Mouse (Mus musculus): ENCODE measurements around the gene Olfr1162. TPM values are rescaled to one million over a fixed set of nuclear protein-coding genes. Genes with fewer than 3 reads are reported as not detected.
"Not testable (repeated sequence)": the region's sequence is repeated elsewhere in the genome, so short reads cannot be mapped to it uniquely, and the experiment has no call there.

Gene Olfr1162
- not detected in 2 replicates for polyA plus RNA-seq (2015; fragmentation: Nextera tagmentation; extraction: Ambion mirVana)

DNA sequence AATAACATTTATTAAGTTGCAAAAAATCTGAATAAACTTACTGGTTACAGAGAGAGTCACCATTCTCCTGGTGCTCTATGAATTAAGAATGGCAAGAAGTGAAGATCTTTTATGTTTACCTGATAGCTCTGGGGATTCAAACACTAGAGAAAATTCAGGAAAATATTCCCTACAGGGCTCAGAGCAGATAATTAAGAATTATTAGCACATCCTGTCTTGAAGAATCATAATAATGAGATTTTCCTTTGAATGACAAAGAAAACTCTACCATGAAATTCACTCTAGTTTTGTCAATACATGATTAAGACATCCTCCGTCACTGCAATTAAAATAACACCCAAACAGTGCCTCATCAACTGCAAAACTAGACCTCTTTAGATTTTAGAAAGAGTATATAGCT, at the start of gene Olfr1162:
Gene Olfr1162 (minus strand): TSS at position 101 of the 400 bp plus-strand sequence.
- no peak for ATAC-seq (ENCODE audit: low read depth)
- 56% methylated on average over 1 of the region's 1 CpGs for WGBS (ENCODE audit: insufficient replicate concordance)
- no peaks in the 10 kb centered on the region for H3K27me3 ChIP-seq (ENCODE audit: control insufficient read depth, insufficient read depth, low read depth, low read length)
- H3K4me1 ChIP-seq (ENCODE audit: control insufficient read depth, low read depth, low read length): no peaks in the 10 kb centered on the region
- H3K9me3 ChIP-seq (replicated peaks; ENCODE audit: control insufficient read depth, low read length): no peaks in the 10 kb centered on the region
- H3K4me3 ChIP-seq (ENCODE audit: low read depth, low read length): no peak within 1 kb of the TSS
- H3K36me3 ChIP-seq (ENCODE audit: control insufficient read depth, insufficient read depth): no peaks in the 10 kb centered on the region
- H3K4me2 ChIP-seq (ENCODE audit: low read depth, low read length): no peak within 1 kb of the TSS
- no peak within 1 kb of the TSS for H3K9ac ChIP-seq (ENCODE audit: low read depth, low read length)
- no peak within 1 kb of the TSS for H3K27ac ChIP-seq (ENCODE audit: low read length)

DNA sequence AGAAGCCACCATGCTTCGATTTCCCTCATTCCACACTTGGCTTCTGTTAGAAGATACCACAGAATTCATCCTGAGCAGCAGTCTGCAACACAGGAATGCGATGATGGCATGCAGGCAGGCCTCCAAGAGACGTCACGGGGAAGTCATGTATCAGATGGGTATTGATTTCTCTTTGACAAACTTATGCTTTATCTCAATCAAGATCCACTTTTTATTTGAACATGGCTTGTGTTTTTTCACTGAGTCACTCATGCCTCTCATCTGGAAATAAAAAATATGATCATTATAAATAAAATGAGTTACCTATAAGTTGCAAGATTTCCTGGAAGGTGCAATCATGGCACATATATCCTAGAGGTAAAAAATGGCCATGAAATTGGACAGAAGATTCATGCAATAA, 42.9 kb upstream of the Olfr1162 start, which contains the start of gene Olfr1164:
Gene Olfr1164 (minus strand): TSS at position 101 of the 400 bp plus-strand sequence.
- ATAC-seq (ENCODE audit: low read depth): no peak
- Histone ChIP-seq H3K27ac (ENCODE audit: low read length) (no peak within 1 kb of the TSS), H3K36me3 (ENCODE audit: control insufficient read depth, insufficient read depth) (no peaks in the 10 kb centered on the region), H3K9me3 (replicated peaks; ENCODE audit: control insufficient read depth, low read length) (no peaks in the 10 kb centered on the region), H3K27me3 (ENCODE audit: control insufficient read depth, insufficient read depth, low read depth, low read length) (no peaks in the 10 kb centered on the region), H3K9ac (ENCODE audit: low read depth, low read length) (no peak within 1 kb of the TSS), H3K4me1 (ENCODE audit: control insufficient read depth, low read depth, low read length) (no peaks in the 10 kb centered on the region), H3K4me2 (ENCODE audit: low read depth, low read length) (no peak within 1 kb of the TSS), H3K4me3 (ENCODE audit: low read depth, low read length) (no peak within 1 kb of the TSS)
- WGBS (ENCODE audit: insufficient replicate concordance): 49% methylated on average over 4 of the region's 4 CpGs

GRCm38 (mm10) chr2:88071730-88072129, 20.8 kb upstream of the Olfr1162 start, which contains the start of gene Olfr1163:
Gene Olfr1163, minus strand, starts transcription at chr2:88071830.
- Histone ChIP-seq H3K27me3 (ENCODE audit: control insufficient read depth, insufficient read depth, low read depth, low read length) (no peaks in the 10 kb centered on the region), H3K27ac (ENCODE audit: low read length) (no peak within 1 kb of the TSS), H3K4me2 (ENCODE audit: low read depth, low read length) (no peak within 1 kb of the TSS), H3K9me3 (replicated peaks; ENCODE audit: control insufficient read depth, low read length) (no peaks in the 10 kb centered on the region), H3K36me3 (ENCODE audit: control insufficient read depth, insufficient read depth) (no peaks in the 10 kb centered on the region), H3K4me3 (ENCODE audit: low read depth, low read length) (no peak within 1 kb of the TSS), H3K9ac (ENCODE audit: low read depth, low read length) (no peak within 1 kb of the TSS), H3K4me1 (ENCODE audit: control insufficient read depth, low read depth, low read length) (no peaks in the 10 kb centered on the region)
- ATAC-seq (ENCODE audit: low read depth): no peak

GRCm38 (mm10) chr2:88063587-88063986, 12.7 kb upstream of the Olfr1162 start:
- H3K9ac ChIP-seq (ENCODE audit: low read depth, low read length): no peak overlapping the region
- no peak for ATAC-seq (ENCODE audit: low read depth)
- no peak overlapping the region for H3K4me2 ChIP-seq (ENCODE audit: low read depth, low read length)
- no peak overlapping the region for H3K4me3 ChIP-seq (ENCODE audit: low read depth, low read length)
- H3K27ac ChIP-seq (ENCODE audit: low read length): no peak overlapping the region
- 54% methylated on average over 2 of the region's 2 CpGs for WGBS (ENCODE audit: insufficient replicate concordance)
- H3K9me3 ChIP-seq (replicated peaks; ENCODE audit: control insufficient read depth, low read length): no peaks in the 10 kb centered on the region
- H3K27me3 ChIP-seq (ENCODE audit: control insufficient read depth, insufficient read depth, low read depth, low read length): no peaks in the 10 kb centered on the region
- no peaks in the 10 kb centered on the region for H3K36me3 ChIP-seq (ENCODE audit: control insufficient read depth, insufficient read depth)
- no peaks in the 10 kb centered on the region for H3K4me1 ChIP-seq (ENCODE audit: control insufficient read depth, low read depth, low read length)

GRCm38 (mm10) chr2:88037599-88037998, 13.3 kb downstream of the Olfr1162 start, which contains the start of gene Olfr73:
Gene Olfr73, minus strand, starts transcription at chr2:88037699.
- Histone ChIP-seq H3K9ac (ENCODE audit: low read depth, low read length) (no peak within 1 kb of the TSS), H3K27me3 (ENCODE audit: control insufficient read depth, insufficient read depth, low read depth, low read length) (no peaks in the 10 kb centered on the region), H3K4me1 (ENCODE audit: control insufficient read depth, low read depth, low read length) (no peaks in the 10 kb centered on the region), H3K9me3 (replicated peaks; ENCODE audit: control insufficient read depth, low read length) (no peaks in the 10 kb centered on the region), H3K4me3 (ENCODE audit: low read depth, low read length) (no peak within 1 kb of the TSS), H3K27ac (ENCODE audit: low read length) (no peak within 1 kb of the TSS), H3K36me3 (ENCODE audit: control insufficient read depth, insufficient read depth) (no peaks in the 10 kb centered on the region), H3K4me2 (ENCODE audit: low read depth, low read length) (no peak within 1 kb of the TSS)
- ATAC-seq (ENCODE audit: low read depth): no peak

DNA sequence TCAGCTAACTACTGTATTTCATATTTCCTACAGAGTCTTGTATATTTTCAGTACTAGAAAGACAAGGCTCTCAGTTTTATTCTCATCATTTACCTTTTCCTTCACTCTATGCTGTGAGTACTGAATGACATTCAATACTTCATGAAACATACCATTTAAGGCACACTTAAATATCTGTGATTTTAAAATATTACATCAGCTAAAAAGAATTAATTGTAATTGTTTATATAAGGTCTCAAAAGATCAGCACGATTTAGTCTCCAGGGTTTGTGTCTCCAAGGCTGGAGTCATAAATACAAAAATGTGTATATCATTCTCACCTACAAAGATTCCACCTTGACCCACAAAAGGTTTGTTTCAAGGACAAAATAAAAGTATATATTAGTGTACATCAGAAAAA, 28.5 kb downstream of the Olfr1162 start, which contains the start of gene Olfr1161:
Gene Olfr1161 (plus strand): TSS at position 301 of the 400 bp plus-strand sequence.
- not testable (repeated sequence) for H3K4me1 ChIP-seq (ENCODE audit: control insufficient read depth, low read depth, low read length); H3K27me3 ChIP-seq (ENCODE audit: control insufficient read depth, insufficient read depth, low read depth, low read length); H3K9ac ChIP-seq (ENCODE audit: low read depth, low read length); ATAC-seq (ENCODE audit: low read depth); H3K27ac ChIP-seq (ENCODE audit: low read length); H3K4me2 ChIP-seq (ENCODE audit: low read depth, low read length); H3K4me3 ChIP-seq (ENCODE audit: low read depth, low read length); H3K36me3 ChIP-seq (ENCODE audit: control insufficient read depth, insufficient read depth); H3K9me3 ChIP-seq (replicated peaks; ENCODE audit: control insufficient read depth, low read length)
- whole genome bisulfite sequencing (ENCODE audit: insufficient replicate concordance): 57% methylated on average over 1 of the region's 1 CpGs

DNA sequence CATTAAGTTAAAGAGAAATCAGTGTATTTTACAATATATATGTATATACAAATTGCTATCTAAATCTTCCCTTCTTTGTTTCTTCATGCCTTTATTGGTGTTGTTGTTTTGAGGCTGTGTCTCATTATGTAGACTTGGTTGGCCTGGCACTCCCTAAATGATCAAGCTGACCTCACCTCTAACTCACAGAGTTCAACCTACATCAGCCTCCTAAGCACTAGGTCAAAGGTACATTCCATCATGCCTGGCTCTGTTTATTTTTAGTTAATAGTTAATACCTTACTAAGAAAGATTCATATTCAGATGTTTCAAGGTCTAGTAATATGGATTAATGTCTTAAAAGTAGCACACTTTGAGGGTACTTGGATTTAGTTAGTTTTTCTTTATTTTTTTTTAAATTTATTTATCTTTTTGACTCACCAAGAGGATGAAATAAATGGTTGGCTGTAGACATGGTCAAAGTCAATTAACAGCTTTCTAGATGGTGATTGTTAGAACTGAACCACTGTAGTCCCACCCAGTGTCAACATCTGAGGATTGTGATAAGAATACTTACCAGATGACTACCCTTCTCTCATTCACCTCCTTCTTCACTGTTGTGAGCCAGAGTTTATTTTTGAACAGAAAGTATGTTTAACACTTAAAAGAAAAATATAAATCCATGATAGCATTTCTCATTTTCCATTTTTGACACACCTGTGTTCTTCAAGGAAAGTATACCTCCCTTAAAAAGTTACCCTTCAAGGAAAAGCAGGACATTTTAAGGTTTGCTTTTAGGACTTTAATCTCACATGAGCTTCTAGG, 43.2 kb downstream of the Olfr1162 start, which contains the start of gene Olfr1160:
Gene Olfr1160 (minus strand): TSS at position 754 of the 804 bp plus-strand sequence.
- no peaks in the 10 kb centered on the region for H3K4me1 ChIP-seq (ENCODE audit: control insufficient read depth, low read depth, low read length)
- H3K9ac ChIP-seq (ENCODE audit: low read depth, low read length): no peak within 1 kb of the TSS
- no peaks in the 10 kb centered on the region for H3K27me3 ChIP-seq (ENCODE audit: control insufficient read depth, insufficient read depth, low read depth, low read length)
- H3K27ac ChIP-seq (ENCODE audit: low read length): no peak within 1 kb of the TSS
- no peaks in the 10 kb centered on the region for H3K9me3 ChIP-seq (replicated peaks; ENCODE audit: control insufficient read depth, low read length)
- H3K36me3 ChIP-seq (ENCODE audit: control insufficient read depth, insufficient read depth): no peaks in the 10 kb centered on the region
- H3K4me3 ChIP-seq (ENCODE audit: low read depth, low read length): no peak within 1 kb of the TSS
- ATAC-seq (ENCODE audit: low read depth): peak; percentile 80
- no peak within 1 kb of the TSS for H3K4me2 ChIP-seq (ENCODE audit: low read depth, low read length)

Other genes starting within 250 kb of the Olfr1162 start
- gene Olfr1145, start 241.3 kb downstream of the Olfr1162 start, polyA plus RNA-seq (2015; fragmentation: Nextera tagmentation; extraction: Ambion mirVana): not detected in 2 replicates
- gene Olfr1148, start 220.6 kb downstream of the Olfr1162 start, polyA plus RNA-seq (2015; fragmentation: Nextera tagmentation; extraction: Ambion mirVana): not detected in 2 replicates
- gene Olfr1150-ps1, start 207.1 kb downstream of the Olfr1162 start, polyA plus RNA-seq (2015; fragmentation: Nextera tagmentation; extraction: Ambion mirVana): not detected in 2 replicates
- gene Olfr1151, start 195.3 kb downstream of the Olfr1162 start, polyA plus RNA-seq (2015; fragmentation: Nextera tagmentation; extraction: Ambion mirVana): not detected in 2 replicates
- gene Olfr1152, start 184.6 kb downstream of the Olfr1162 start, polyA plus RNA-seq (2015; fragmentation: Nextera tagmentation; extraction: Ambion mirVana): not detected in 2 replicates
- not detected in 2 replicates for gene Olfr1153, start 156.2 kb downstream of the Olfr1162 start, polyA plus RNA-seq (2015; fragmentation: Nextera tagmentation; extraction: Ambion mirVana)
- gene Olfr1154, start 146.0 kb downstream of the Olfr1162 start, polyA plus RNA-seq (2015; fragmentation: Nextera tagmentation; extraction: Ambion mirVana): not detected in 2 replicates
- not detected in 2 replicates for gene Olfr1155, start 106.0 kb downstream of the Olfr1162 start, polyA plus RNA-seq (2015; fragmentation: Nextera tagmentation; extraction: Ambion mirVana)
- gene Olfr1156, start 98.0 kb downstream of the Olfr1162 start, polyA plus RNA-seq (2015; fragmentation: Nextera tagmentation; extraction: Ambion mirVana): not detected in 2 replicates
- not detected in 2 replicates for gene Olfr1157, start 82.8 kb downstream of the Olfr1162 start, polyA plus RNA-seq (2015; fragmentation: Nextera tagmentation; extraction: Ambion mirVana)
- gene Olfr74, start 76.5 kb downstream of the Olfr1162 start, polyA plus RNA-seq (2015; fragmentation: Nextera tagmentation; extraction: Ambion mirVana): not detected in 2 replicates
- gene Olfr1158, start 61.0 kb downstream of the Olfr1162 start, polyA plus RNA-seq (2015; fragmentation: Nextera tagmentation; extraction: Ambion mirVana): not detected in 2 replicates
- gene Olfr1160, start 42.9 kb downstream of the Olfr1162 start, polyA plus RNA-seq (2015; fragmentation: Nextera tagmentation; extraction: Ambion mirVana): not detected in 2 replicates
- not detected in 2 replicates for gene Olfr1161, start 28.4 kb downstream of the Olfr1162 start, polyA plus RNA-seq (2015; fragmentation: Nextera tagmentation; extraction: Ambion mirVana)
- not detected in 2 replicates for gene Olfr73, start 13.4 kb downstream of the Olfr1162 start, polyA plus RNA-seq (2015; fragmentation: Nextera tagmentation; extraction: Ambion mirVana)
- gene Olfr1163, start 20.7 kb upstream of the Olfr1162 start, polyA plus RNA-seq (2015; fragmentation: Nextera tagmentation; extraction: Ambion mirVana): not detected in 2 replicates
- not detected in 2 replicates for gene Olfr1164, start 42.8 kb upstream of the Olfr1162 start, polyA plus RNA-seq (2015; fragmentation: Nextera tagmentation; extraction: Ambion mirVana)
- not detected in 2 replicates for gene Olfr1166, start 77.1 kb upstream of the Olfr1162 start, polyA plus RNA-seq (2015; fragmentation: Nextera tagmentation; extraction: Ambion mirVana)
- not detected in 2 replicates for gene Olfr1167, start 104.1 kb upstream of the Olfr1162 start, polyA plus RNA-seq (2015; fragmentation: Nextera tagmentation; extraction: Ambion mirVana)
- gene Olfr1168, start 130.8 kb upstream of the Olfr1162 start, polyA plus RNA-seq (2015; fragmentation: Nextera tagmentation; extraction: Ambion mirVana): not detected in 2 replicates
- not detected in 2 replicates for gene Olfr1170, start 177.2 kb upstream of the Olfr1162 start, polyA plus RNA-seq (2015; fragmentation: Nextera tagmentation; extraction: Ambion mirVana)
- not detected in 2 replicates for gene Olfr1173, start 228.7 kb upstream of the Olfr1162 start, polyA plus RNA-seq (2015; fragmentation: Nextera tagmentation; extraction: Ambion mirVana)